Mouse (Mus musculus) gastrocnemius, postnatal 14 days (tissue): ENCODE data around the gene Foxn1. TPM values are rescaled to one million over a fixed set of nuclear protein-coding genes. Genes with fewer than 3 reads are reported as not detected.
A peak's percentile ranks its signal among the peaks of the same experiment; 100 is the strongest.

Experiments used
- DNase-seq: peaks from one replicate; pipeline ENCODE4 v3.0.0; 2021; ENCODE audit warnings: mixed read lengths
- intact Hi-C: fragments of 180-260 bp; cut with DNase I; formaldehyde crosslinking; loops from one replicate; pipeline ENCODE4 v1.15.1; 2025; ENCODE audit warnings: low total_unique reads
- total RNA-seq, 2 experiments: library from RNA; stranded (reverse); gene quantifications; 2 replicates each; pipeline ENCODE4 v1.2.3; 2021

Gene Foxn1
- total RNA-seq, 2 experiments from 2014 or later: not detected

GRCm38 (mm10) chr11:78363309-78364007 lies 22.9 kb downstream of the Foxn1 start:
- no peak for DNase-seq
- intact Hi-C loops: no loop called here

GRCm38 (mm10) chr11:78360789-78361131 lies 25.6 kb downstream of the Foxn1 start:
- DNase-seq: no peak
- intact Hi-C loops: loop anchor here (2.0 kb wide), 1 partner anchor 34 kb away; no protein-coding TSS in a partner anchor

GRCm38 (mm10) chr11:78360125-78360788 lies 26.1 kb downstream of the Foxn1 start:
- intact Hi-C loops: loop anchor here (2.0 kb wide), 1 partner anchor 35 kb away; no protein-coding TSS in a partner anchor
- DNase-seq: peak; percentile 70

DNA sequence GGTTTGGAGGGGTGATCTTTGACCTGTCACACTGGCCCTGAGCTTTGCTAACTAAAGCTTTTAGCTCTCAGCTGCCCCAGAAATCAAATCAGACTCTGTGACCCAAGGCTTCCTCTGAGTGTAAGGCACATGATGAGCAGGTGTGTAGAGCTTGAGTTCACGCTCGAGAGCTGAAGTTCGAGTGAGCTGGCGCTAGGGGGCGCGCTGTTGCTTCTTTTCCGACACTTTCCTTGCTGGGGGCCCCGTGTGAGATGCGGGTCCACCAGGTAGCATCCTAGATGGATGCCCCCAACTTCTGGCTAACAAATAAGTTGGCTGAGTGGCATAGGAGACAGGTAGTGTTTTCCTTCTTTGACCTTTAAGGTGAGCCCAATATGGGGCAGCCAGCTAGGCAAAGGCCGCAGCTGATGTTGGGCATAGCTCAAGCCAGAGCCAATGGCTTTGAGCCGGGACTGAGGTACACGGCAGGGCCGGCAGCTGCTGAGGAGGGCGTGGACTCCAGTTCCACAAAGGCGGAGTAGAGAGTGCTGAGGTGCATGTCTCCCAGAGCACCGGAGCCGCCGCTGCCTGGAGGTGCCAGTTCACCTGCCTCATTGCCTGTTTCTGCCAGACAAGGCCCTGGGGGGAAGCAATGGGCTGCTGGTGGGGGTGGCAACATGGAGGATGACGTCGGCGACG lies 27.9 kb downstream of the Foxn1 start:
- intact Hi-C loops: no loop called here
- DNase-seq: no peak

DNA sequence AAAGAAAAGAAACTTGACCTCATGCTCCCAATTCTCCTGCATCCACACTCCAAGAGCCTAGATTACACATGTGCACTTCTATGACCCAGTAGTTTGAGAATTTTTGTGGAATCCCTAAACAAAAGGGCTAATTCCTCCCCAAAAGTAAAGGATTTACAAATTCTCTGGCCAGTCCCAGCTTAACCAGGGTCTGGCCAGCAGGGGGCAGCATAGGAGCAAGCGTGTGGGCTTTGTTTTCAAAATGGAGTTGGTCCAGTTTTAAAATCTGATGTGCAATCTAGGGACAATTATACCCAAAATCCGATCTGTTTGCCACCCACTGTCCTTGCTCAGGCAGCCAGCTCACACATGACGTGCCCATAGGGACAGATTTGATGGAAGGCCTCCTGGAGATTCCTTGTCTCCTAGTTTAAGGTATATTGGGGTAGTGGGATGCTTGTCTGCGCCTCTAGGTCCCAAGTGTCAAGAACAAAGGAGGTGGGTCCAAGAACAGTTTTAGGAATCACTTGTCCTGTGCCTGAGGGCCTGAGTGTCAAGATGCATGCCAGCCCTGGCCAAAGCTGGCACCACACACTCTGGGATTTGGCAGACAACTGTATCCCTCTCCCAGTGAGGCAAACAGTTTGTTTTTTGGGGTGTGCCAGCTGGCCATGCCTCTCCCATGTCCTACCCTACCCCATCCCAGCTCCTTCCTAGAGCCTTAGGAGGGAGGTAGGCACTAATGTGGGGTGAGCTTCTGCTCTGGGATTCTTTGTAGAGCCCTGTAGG lies 30.7 kb downstream of the Foxn1 start:
- intact Hi-C loops: no loop called here

GRCm38 (mm10) chr11:78354905-78355304 lies 31.5 kb downstream of the Foxn1 start:
- intact Hi-C loops: no loop called here
- DNase-seq: no peak

More for the DNA sequence above, 30.7 kb downstream of the Foxn1 start:
- DNase-seq: peak; percentile 67

DNA sequence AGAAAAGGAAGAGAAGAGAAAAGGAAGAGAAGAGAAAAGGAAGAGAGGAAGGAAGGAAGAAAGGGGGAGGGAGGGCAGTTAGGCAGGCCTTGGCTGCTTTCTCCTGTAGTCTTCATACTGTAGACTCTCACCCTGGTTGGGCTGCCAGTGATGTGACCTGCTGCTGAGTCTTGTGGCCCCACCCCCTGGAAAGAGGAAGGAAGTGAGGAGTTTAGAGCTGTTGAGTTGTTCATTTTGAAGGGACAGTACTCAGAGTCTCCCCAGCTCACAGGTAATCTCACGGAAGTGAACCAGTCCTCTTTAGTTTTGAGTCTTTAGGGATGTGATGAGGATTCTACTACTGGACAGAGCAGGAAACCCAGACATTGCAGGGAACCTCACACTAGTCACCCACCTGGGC lies 33.3 kb downstream of the Foxn1 start:
- intact Hi-C loops: no loop called here
- DNase-seq: no peak

- no peak for DNase-seq
- intact Hi-C loops: loop anchor here (5.0 kb wide), 1 partner anchor 82 kb away; no protein-coding TSS in a partner anchor
Measured at GRCm38 (mm10) chr11:78349441-78350358, 36.7 kb downstream of the Foxn1 start.

DNA sequence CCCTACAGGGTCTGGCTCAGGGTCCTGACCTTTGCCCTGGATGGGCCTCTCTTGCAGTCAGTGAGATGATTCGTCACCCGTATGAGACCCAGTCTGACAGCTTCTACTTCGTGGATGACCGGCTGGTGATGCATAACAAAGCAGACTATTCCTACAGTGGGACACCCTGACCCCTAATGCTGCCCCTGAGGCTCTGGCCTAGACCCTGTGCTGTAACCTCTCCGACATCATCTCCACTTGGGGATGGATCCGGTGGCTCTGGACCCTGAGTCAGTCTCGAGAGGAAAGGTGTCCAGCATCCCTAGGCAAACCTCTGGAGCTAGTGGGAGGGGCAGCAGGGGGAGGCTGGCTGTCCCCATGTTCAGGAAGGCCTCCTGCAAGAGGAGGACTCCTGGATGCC lies 37.9 kb downstream of the Foxn1 start:
- intact Hi-C loops: loop anchor here (5.0 kb wide), 1 partner anchor 81 kb away; no protein-coding TSS in a partner anchor
- no peak for DNase-seq

- intact Hi-C loops: loop anchor here (5.0 kb wide), 1 partner anchor 81 kb away; no protein-coding TSS in a partner anchor
- DNase-seq: no peak
Measured at GRCm38 (mm10) chr11:78347908-78348307, 38.5 kb downstream of the Foxn1 start.

- DNase-seq: peak; percentile 67
- intact Hi-C loops: loop anchor here (5.0 kb wide), 1 partner anchor 80 kb away; no protein-coding TSS in a partner anchor
Measured at GRCm38 (mm10) chr11:78347070-78347754, 39.1 kb downstream of the Foxn1 start.

DNA sequence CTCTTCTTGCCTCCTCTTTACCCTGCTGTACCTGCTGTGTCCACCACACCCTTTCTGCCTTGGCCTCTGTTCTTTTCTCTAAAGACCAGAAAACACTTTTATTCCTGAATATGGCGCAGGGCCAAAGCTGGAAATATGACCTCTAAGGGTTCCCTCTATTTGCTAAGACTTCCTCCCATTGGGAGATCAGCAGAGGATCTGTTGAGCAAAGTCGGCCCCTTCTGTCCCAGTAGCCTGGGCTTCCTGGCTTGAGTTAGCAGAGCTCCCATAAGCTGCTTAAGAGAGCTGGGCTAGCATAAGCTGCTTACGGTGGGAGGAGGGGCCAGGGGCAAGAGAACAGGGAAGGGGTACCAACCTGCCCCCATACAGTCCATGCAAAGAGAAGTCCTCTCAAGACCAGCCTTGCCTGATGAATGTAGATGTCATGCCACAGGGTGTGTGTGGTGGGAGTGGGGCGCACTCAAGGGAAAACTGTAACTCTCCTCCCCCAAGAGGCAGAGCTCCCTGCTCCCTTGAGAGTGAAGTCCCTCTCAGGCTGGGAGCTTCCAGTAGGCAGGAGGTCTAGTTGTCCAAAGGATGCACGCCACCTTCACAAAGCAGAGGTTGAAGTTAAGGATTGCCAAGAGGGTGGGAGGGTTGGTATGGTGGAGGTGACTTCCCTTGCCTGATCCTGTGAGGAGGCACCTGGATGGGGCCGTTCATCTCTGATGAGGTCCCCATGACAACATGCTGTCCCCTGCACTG lies 39.9 kb downstream of the Foxn1 start:
- no peak for DNase-seq

DNA sequence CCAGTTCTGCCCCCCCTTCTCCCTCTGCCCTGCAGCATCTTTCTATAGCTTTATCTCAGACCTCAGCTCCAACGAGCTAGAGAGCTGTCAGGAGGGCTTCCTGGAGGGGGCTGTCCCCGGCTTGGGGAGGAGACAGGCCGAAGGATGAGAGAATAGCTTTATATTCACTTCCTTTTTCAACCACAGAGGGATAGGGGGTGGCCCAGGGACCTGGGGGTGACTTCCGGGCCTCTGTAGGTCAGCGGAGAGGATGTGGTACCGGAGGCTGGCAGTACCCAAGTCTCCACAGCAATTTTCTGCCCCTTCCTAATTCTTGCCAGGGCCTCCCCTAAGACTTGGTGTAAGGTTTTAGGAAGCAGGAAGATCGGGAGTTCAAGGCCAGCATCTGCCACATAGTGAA lies 40.6 kb downstream of the Foxn1 start:
- intact Hi-C loops: loop anchor here (5.0 kb wide), 1 partner anchor 78 kb away; no protein-coding TSS in a partner anchor

More for the DNA sequence above, 39.9 kb downstream of the Foxn1 start:
- intact Hi-C loops: loop anchor here (5.0 kb wide), 1 partner anchor 79 kb away; no protein-coding TSS in a partner anchor

GRCm38 (mm10) chr11:78344890-78345715 lies 41.3 kb downstream of the Foxn1 start:
- intact Hi-C loops: loop anchor here (5.0 kb wide), 1 partner anchor 78 kb away; no protein-coding TSS in a partner anchor
- DNase-seq: peak; percentile 83

More for the DNA sequence above, 40.6 kb downstream of the Foxn1 start:
- DNase-seq: no peak

GRCm38 (mm10) chr11:78344328-78344889 lies 41.9 kb downstream of the Foxn1 start:
- no peak for DNase-seq
- intact Hi-C loops: no loop called here
